Mouse (Mus musculus) liver, embryonic 12.5 days (tissue): Measurements from ENCODE around the gene Pex13. TPM values are rescaled to one million over a fixed set of nuclear protein-coding genes. Genes with fewer than 3 reads are reported as not detected.

ENCODE experiments used
- ATAC-seq: fragments of 200-750 bp; cut with Nextera tagmentation; 2 replicates; pipeline ENCODE4 v1.8.0; 2017; ENCODE audit warnings: moderate number of reproducible peaks, mild to moderate bottlenecking, moderate library complexity
- H3K27ac ChIP-seq: fragments of 300-500 bp; sonication (generic); 2 replicates; pipeline ENCODE4 v1.5.1; 2016; ENCODE audit warnings: mild to moderate bottlenecking
- H3K27me3 ChIP-seq: fragments of 300-500 bp; sonication (generic); replicated peaks from 2 replicates; pipeline ENCODE4 v1.6.1; 2016; ENCODE audit warnings: mild to moderate bottlenecking, moderate library complexity
- H3K36me3 ChIP-seq: fragments of 300-500 bp; sonication (generic); 2 replicates; pipeline ENCODE4 v1.6.1; 2016; ENCODE audit warnings: mild to moderate bottlenecking, moderate library complexity
- H3K4me1 ChIP-seq: fragments of 300-500 bp; sonication (generic); 2 replicates; pipeline ENCODE4 v1.6.1; 2016
- H3K4me2 ChIP-seq: fragments of 300-500 bp; sonication (generic); 2 replicates; pipeline ENCODE4 v1.6.1; 2016; ENCODE audit warnings: mild to moderate bottlenecking, moderate library complexity
- H3K4me3 ChIP-seq: fragments of 300-500 bp; sonication (generic); 2 replicates; pipeline ENCODE4 v1.5.1; 2016; ENCODE audit warnings: mild to moderate bottlenecking, moderate library complexity
- H3K9ac ChIP-seq: fragments of 300-500 bp; sonication (generic); 2 replicates; pipeline ENCODE4 v1.6.1; 2016; ENCODE audit warnings: mild to moderate bottlenecking, moderate library complexity
- H3K9me3 ChIP-seq: fragments of 300-500 bp; sonication (generic); replicated peaks from 2 replicates; pipeline ENCODE4 v1.6.1; 2016; ENCODE audit warnings: mild to moderate bottlenecking, moderate library complexity
- WGBS: fragments of 180-500 bp; shearing (Covaris S2); methylation state at CpG from one replicate; pipeline ENCODE4 v1.1.7; 2016; ENCODE audit not compliant: insufficient replicate concordance; 5-methylcytosine and 5-hydroxymethylcytosine counted together
- polyA plus RNA-seq: library from polyadenylated mRNA; unstranded; fragments of >200 nt; fragmentation: Nextera tagmentation; extraction: Ambion mirVana; gene quantifications from 2 replicates; pipeline ENCODE4 v1.2.1, GENCODE M21; 2016

Gene Pex13
- 15.0 and 18.0 TPM in 2 replicates for polyA plus RNA-seq

- peaks cover 17% of the 10 kb centered on the region for H3K4me1 ChIP-seq
- peak within 1 kb of the TSS; percentile 85 for H3K4me2 ChIP-seq
- peaks cover 8% of the 10 kb centered on the region for H3K36me3 ChIP-seq
- peak within 1 kb of the TSS; percentile 85 for H3K4me3 ChIP-seq
- under 1% methylated on average over 49 of the region's 49 CpGs for WGBS
- peak within 1 kb of the TSS; percentile 92 for H3K9ac ChIP-seq
- no peaks in the 10 kb centered on the region for H3K9me3 ChIP-seq
- H3K27me3 ChIP-seq: no peaks in the 10 kb centered on the region
- peak; percentile 96 for ATAC-seq
- H3K27ac ChIP-seq: peak within 1 kb of the TSS; percentile 90
Observed at GRCm38 (mm10) chr11:23665798-23666501, at the start of gene Pex13. TSS of gene Pex13 (minus strand) at chr11:23665959.

GRCm38 (mm10) chr11:23712299-23712698 is 46.5 kb upstream of the Pex13 start:
- WGBS: 83% methylated on average over 3 of the region's 3 CpGs
- peaks cover 89% of the 10 kb centered on the region for H3K36me3 ChIP-seq
- no peak for ATAC-seq
- no peak overlapping the region for H3K4me3 ChIP-seq
- H3K4me2 ChIP-seq: no peak overlapping the region
- no peaks in the 10 kb centered on the region for H3K9me3 ChIP-seq
- no peak overlapping the region for H3K9ac ChIP-seq
- no peak overlapping the region for H3K27ac ChIP-seq
- no peaks in the 10 kb centered on the region for H3K4me1 ChIP-seq
- H3K27me3 ChIP-seq: no peaks in the 10 kb centered on the region

DNA sequence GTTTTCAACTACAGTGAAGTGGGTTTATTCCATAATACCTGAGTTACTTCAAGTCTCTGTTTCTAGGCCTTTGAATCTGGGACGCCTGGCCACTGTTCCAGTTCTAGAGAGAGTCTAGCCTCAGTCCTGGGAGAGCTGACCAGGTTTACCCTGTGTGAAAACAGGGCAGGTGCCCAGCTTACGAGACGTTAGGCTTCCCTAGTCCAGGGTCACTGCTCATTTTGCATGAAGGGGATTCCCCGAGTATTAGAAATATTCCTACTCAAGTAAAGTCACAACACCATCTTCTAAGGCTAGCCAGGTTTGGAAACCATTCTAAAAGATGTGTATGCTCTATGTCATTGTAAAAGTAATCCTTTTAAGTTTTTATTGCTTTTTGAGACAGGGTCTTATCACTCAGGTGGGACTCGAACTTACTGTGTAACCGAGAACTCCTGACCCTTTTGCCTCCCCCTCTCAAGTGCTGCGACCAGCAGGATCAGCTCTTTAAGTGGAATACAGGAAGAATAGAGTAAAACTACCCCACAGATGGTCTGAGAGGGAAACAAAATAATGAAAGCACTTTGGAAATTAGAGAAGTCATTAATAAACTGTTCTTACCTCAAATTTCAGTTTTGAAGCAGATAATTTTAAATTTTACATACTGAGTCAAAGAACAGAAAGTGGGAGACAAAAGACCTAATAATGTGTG is 39.0 kb upstream of the Pex13 start:
- H3K4me2 ChIP-seq: no peak overlapping the region
- H3K4me1 ChIP-seq: no peaks in the 10 kb centered on the region
- no peak for ATAC-seq
- H3K27me3 ChIP-seq: no peaks in the 10 kb centered on the region
- no peak overlapping the region for H3K27ac ChIP-seq
- 83% methylated on average over 7 of the region's 7 CpGs for WGBS
- no peak overlapping the region for H3K9ac ChIP-seq
- no peaks in the 10 kb centered on the region for H3K9me3 ChIP-seq
- H3K36me3 ChIP-seq: peaks cover 58% of the 10 kb centered on the region
- no peak overlapping the region for H3K4me3 ChIP-seq

- H3K4me1 ChIP-seq: no peaks in the 10 kb centered on the region
- H3K27ac ChIP-seq: no peak overlapping the region
- no peak overlapping the region for H3K4me2 ChIP-seq
- no peak for ATAC-seq
- peaks cover 36% of the 10 kb centered on the region for H3K36me3 ChIP-seq
- 87% methylated on average over 3 of the region's 3 CpGs for WGBS
- no peak overlapping the region for H3K4me3 ChIP-seq
- H3K27me3 ChIP-seq: no peaks in the 10 kb centered on the region
- H3K9me3 ChIP-seq: no peaks in the 10 kb centered on the region
- no peak overlapping the region for H3K9ac ChIP-seq
Observed at GRCm38 (mm10) chr11:23701831-23702230, 36.1 kb upstream of the Pex13 start.

DNA sequence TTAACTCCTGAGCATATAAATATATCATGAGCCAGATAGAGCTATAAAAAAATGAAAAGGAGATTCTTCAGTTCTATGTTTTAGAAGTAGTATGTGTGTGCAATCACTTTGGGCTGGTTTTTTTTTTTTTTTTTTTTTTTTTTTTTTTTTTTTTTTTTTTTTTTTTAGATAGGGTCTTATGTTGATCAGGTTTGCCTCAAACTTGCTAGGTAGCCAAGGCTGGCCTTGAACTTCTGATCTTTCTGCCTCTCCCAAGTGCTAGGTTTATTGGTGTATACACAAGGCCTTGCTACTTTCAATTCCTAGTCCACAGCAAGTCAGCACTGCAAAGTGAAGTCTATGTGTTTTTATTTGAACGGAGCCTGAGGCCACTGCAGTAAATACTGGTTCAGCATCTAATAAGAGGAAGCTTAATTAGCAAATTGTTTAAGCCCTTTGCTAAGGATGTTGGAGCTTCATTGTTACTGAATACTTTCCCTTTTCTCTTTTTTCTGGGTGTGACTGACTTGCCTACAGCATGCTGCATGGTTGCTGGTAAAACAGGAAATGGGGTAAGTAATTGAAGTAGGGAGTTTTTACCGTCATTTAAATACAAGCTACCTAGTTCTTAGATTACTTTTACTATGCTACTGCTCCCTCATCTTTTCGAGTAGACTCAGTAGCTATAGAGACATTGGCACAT is 33.8 kb upstream of the Pex13 start:
- no peak overlapping the region for H3K9ac ChIP-seq
- H3K4me1 ChIP-seq: no peaks in the 10 kb centered on the region
- no peak overlapping the region for H3K4me3 ChIP-seq
- H3K36me3 ChIP-seq: peaks cover 26% of the 10 kb centered on the region
- ATAC-seq: no peak
- no peak overlapping the region for H3K4me2 ChIP-seq
- H3K27me3 ChIP-seq: no peaks in the 10 kb centered on the region
- H3K9me3 ChIP-seq: no peaks in the 10 kb centered on the region
- no peak overlapping the region for H3K27ac ChIP-seq
- WGBS: 66% methylated on average over 3 of the region's 3 CpGs

- Histone ChIP-seq H3K27me3 (no peaks in the 10 kb centered on the region), H3K4me3 (no peak overlapping the region), H3K9me3 (no peaks in the 10 kb centered on the region), H3K27ac (no peak overlapping the region), H3K4me2 (no peak overlapping the region), H3K4me1 (no peaks in the 10 kb centered on the region), H3K36me3 (peaks cover 21% of the 10 kb centered on the region), H3K9ac (no peak overlapping the region)
- ATAC-seq: no peak
- WGBS: 62% methylated on average over 2 of the region's 2 CpGs
Observed at GRCm38 (mm10) chr11:23698526-23698925, 32.8 kb upstream of the Pex13 start.

- H3K9me3 ChIP-seq: no peaks in the 10 kb centered on the region
- H3K4me2 ChIP-seq: no peak overlapping the region
Observed at GRCm38 (mm10) chr11:23695847-23696246, 30.1 kb upstream of the Pex13 start.

DNA sequence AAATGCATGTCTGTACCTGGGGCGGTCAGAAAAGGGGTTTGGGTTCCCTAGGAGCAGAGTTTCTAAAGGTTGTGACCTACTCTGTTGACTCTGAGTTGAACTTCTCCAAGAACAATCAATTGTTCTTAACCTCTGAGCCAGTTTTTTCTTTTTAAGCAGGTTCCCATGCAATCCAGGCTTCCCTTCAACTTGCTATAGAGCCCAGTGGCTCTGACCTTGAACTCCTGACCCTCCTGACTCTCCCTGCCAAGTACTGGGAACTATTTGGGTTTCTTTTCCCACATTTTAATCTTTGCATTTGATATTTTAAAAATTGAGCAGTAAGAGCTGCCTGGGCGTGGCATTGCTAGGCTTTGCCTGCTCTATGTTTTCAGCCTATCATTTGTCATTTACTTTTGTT is 27.5 kb upstream of the Pex13 start:
- no peaks in the 10 kb centered on the region for H3K27me3 ChIP-seq
- H3K9me3 ChIP-seq: no peaks in the 10 kb centered on the region
- ATAC-seq: no peak
- H3K27ac ChIP-seq: no peak overlapping the region
- peaks cover 18% of the 10 kb centered on the region for H3K36me3 ChIP-seq
- 77% methylated on average over 2 of the region's 2 CpGs for WGBS
- H3K4me1 ChIP-seq: no peaks in the 10 kb centered on the region
- no peak overlapping the region for H3K4me3 ChIP-seq
- H3K9ac ChIP-seq: no peak overlapping the region
- H3K4me2 ChIP-seq: no peak overlapping the region

More at GRCm38 (mm10) chr11:23695847-23696246, 30.1 kb upstream of the Pex13 start:
- Histone ChIP-seq H3K4me1 (no peaks in the 10 kb centered on the region), H3K27ac (no peak overlapping the region), H3K36me3 (peaks cover 14% of the 10 kb centered on the region), H3K27me3 (no peaks in the 10 kb centered on the region), H3K4me3 (no peak overlapping the region), H3K9ac (no peak overlapping the region)
- no peak for ATAC-seq

DNA sequence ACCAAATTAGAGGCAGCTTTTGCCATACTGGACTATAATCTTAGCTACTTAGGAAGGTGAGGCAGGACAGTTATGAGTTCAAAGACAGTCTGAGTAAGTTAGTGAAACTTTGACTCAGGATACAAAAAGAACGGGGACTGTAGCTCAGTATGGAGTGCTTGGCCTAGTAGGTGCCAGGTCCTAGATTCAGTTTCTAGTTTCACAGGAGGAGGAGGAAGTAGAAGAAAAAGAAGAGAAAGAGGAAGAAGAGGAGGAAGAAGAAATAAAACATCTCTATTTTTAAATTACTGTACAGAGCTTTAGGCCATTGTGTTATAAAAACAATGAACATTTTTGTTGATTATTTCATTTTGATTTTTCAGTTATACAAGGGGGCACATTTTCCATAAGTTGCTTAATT is 22.3 kb upstream of the Pex13 start:
- Histone ChIP-seq H3K36me3 (peaks cover 45% of the 10 kb centered on the region), H3K27ac (no peak overlapping the region), H3K27me3 (no peaks in the 10 kb centered on the region), H3K9ac (no peak overlapping the region), H3K4me3 (no peak overlapping the region), H3K4me1 (no peaks in the 10 kb centered on the region), H3K9me3 (no peaks in the 10 kb centered on the region), H3K4me2 (no peak overlapping the region)
- 79% methylated on average over 1 of the region's 1 CpGs for WGBS
- no peak for ATAC-seq

DNA sequence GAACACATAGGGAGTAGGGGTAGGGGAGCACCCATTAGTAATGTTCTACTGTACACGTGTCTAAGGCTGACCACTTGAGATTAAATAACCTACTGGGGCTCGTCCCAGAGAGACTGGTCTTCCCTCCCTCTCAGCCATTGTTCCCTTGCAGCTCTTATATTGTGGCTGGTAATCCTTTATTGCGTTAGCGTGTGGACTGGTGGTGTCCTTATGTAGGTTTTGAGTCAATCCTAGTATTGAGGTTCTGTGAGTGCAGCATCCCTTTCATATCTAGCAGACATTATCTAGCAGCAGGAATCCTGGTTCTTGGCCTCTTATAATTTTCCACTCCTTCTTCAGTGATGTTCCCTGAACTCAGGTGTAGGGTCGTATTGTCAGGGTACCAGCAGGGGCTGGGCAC is 20.9 kb upstream of the Pex13 start:
- peaks cover 52% of the 10 kb centered on the region for H3K36me3 ChIP-seq
- 80% methylated on average over 5 of the region's 5 CpGs for WGBS
- H3K4me1 ChIP-seq: no peaks in the 10 kb centered on the region
- no peak overlapping the region for H3K27ac ChIP-seq
- ATAC-seq: no peak
- no peak overlapping the region for H3K4me2 ChIP-seq
- no peak overlapping the region for H3K4me3 ChIP-seq
- no peaks in the 10 kb centered on the region for H3K9me3 ChIP-seq
- no peak overlapping the region for H3K9ac ChIP-seq
- H3K27me3 ChIP-seq: no peaks in the 10 kb centered on the region

- Histone ChIP-seq H3K4me1 (no peaks in the 10 kb centered on the region), H3K27me3 (no peaks in the 10 kb centered on the region), H3K4me3 (no peak overlapping the region), H3K9ac (no peak overlapping the region), H3K4me2 (no peak overlapping the region), H3K36me3 (peaks cover 64% of the 10 kb centered on the region), H3K27ac (no peak overlapping the region), H3K9me3 (no peaks in the 10 kb centered on the region)
- WGBS: 69% methylated on average over 5 of the region's 5 CpGs
- ATAC-seq: no peak
Observed at GRCm38 (mm10) chr11:23682561-23682960, 16.8 kb upstream of the Pex13 start.

GRCm38 (mm10) chr11:23680435-23680950 is 14.7 kb upstream of the Pex13 start:
- Histone ChIP-seq H3K27me3 (no peaks in the 10 kb centered on the region), H3K9me3 (no peaks in the 10 kb centered on the region), H3K4me1 (no peaks in the 10 kb centered on the region), H3K9ac (no peak overlapping the region), H3K36me3 (peaks cover 70% of the 10 kb centered on the region), H3K4me2 (no peak overlapping the region), H3K27ac (no peak overlapping the region), H3K4me3 (no peak overlapping the region)
- ATAC-seq: no peak
- WGBS: 91% methylated on average over 6 of the region's 6 CpGs
